Mouse (Mus musculus): ENCODE measurements at regions not wholly inside any gene's neighbourhood (a gene's known extent, or its start where the extent isn't known, plus 50 kb on each side); places are given as distances from the start of the nearest gene placed in this dataset.

GRCm38 (mm10) chr2:160456681-160457080 lies 89.8 kb upstream of the Mafb start:
- Histone ChIP-seq H3K9me3 (no peaks in the 10 kb centered on the region), H3K27ac (replicated peaks) (no peak overlapping the region), H3K4me3 (no peak overlapping the region), H3K36me3 (replicated peaks) (no peaks in the 10 kb centered on the region), H3K4me1 (peaks cover 8% of the 10 kb centered on the region), H3K27me3 (replicated peaks; ENCODE audit: low read depth, poor library complexity, severe bottlenecking) (no peaks in the 10 kb centered on the region; the same call in 1 of the 2 replicates)
- DNase-seq (ENCODE audit: low spot score): no peak
- WGBS: 85% methylated on average over 8 of the region's 8 CpGs

DNA sequence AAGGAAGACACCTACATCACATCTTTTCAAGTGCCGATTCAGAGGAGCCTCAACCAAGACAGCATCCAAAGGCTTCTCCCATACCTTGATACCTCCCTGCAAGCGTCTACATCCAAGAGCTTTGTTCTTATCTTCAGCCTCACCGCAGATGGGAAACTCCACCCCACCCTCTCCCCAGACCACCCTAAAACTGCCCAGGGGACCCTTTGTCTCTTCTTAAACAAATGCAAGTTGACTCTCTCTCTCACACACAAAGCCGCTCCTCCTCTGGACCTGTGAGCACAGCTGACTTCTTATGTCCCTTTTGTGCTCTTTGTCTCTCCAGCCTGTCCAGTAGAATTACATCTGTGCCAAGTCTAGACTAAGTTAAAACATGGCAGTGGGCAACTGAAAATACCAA lies 104.7 kb upstream of the Mafb start:
- H3K9me3 ChIP-seq: no peaks in the 10 kb centered on the region
- 77% methylated on average over 4 of the region's 4 CpGs for WGBS
- H3K27ac ChIP-seq (replicated peaks): no peak overlapping the region
- peaks cover 5% of the 10 kb centered on the region; the same call in 1 of the 2 replicates for H3K27me3 ChIP-seq (replicated peaks; ENCODE audit: low read depth, poor library complexity, severe bottlenecking)
- H3K36me3 ChIP-seq (replicated peaks): no peaks in the 10 kb centered on the region
- H3K4me1 ChIP-seq: peaks cover 13% of the 10 kb centered on the region
- no peak for DNase-seq (ENCODE audit: low spot score)
- no peak overlapping the region for H3K4me3 ChIP-seq

- Histone ChIP-seq H3K27ac (replicated peaks) (no peak overlapping the region), H3K36me3 (replicated peaks) (no peaks in the 10 kb centered on the region), H3K4me1 (peaks cover 32% of the 10 kb centered on the region), H3K4me3 (no peak overlapping the region), H3K27me3 (replicated peaks; ENCODE audit: low read depth, poor library complexity, severe bottlenecking) (0 out of 2 replicates have a peak, but pooled peaks cover 4% of the 10 kb centered on the region), H3K9me3 (no peaks in the 10 kb centered on the region)
- 87% methylated on average over 3 of the region's 3 CpGs for WGBS
- no peak for DNase-seq (ENCODE audit: low spot score)
Observed at GRCm38 (mm10) chr2:160476181-160476580, 109.3 kb upstream of the Mafb start.

DNA sequence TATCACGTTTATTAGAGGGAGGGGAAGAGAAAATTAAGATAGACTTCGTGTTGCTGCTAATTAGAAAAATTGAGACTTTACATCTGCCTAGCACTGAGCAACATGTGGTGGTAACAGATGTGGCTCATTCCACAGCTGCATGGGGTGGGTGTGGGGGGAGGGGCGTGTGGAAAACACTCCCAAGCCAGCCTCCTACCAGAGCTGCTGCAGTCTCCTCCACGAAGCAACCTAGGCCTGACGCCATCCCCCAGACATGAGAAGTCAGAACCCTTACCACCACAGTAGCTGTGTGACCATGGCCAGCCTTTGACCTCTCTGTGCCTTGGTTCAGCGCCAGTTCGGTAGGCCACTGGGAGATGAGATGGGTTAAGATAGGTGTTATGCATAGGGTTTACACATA lies 112.4 kb upstream of the Mafb start:
- Histone ChIP-seq H3K27ac (replicated peaks) (no peak overlapping the region), H3K27me3 (replicated peaks; ENCODE audit: low read depth, poor library complexity, severe bottlenecking) (0 out of 2 replicates have a peak, but pooled peaks cover 4% of the 10 kb centered on the region), H3K4me1 (peaks cover 22% of the 10 kb centered on the region), H3K36me3 (replicated peaks) (no peaks in the 10 kb centered on the region), H3K9me3 (no peaks in the 10 kb centered on the region), H3K4me3 (no peak overlapping the region)
- DNase-seq (ENCODE audit: low spot score): no peak
- 64% methylated on average over 7 of the region's 7 CpGs for WGBS

GRCm38 (mm10) chr2:160485097-160485496 lies 118.2 kb upstream of the Mafb start:
- 91% methylated on average over 5 of the region's 5 CpGs for WGBS
- H3K4me3 ChIP-seq: no peak overlapping the region
- no peaks in the 10 kb centered on the region for H3K27me3 ChIP-seq (replicated peaks; ENCODE audit: low read depth, poor library complexity, severe bottlenecking)
- no peak overlapping the region for H3K27ac ChIP-seq (replicated peaks)
- no peaks in the 10 kb centered on the region for H3K36me3 ChIP-seq (replicated peaks)
- peaks cover 5% of the 10 kb centered on the region; the same call in 1 of the 2 replicates for H3K4me1 ChIP-seq
- no peaks in the 10 kb centered on the region for H3K9me3 ChIP-seq
- no peak for DNase-seq (ENCODE audit: low spot score)

GRCm38 (mm10) chr2:160485515-160485914 lies 118.7 kb upstream of the Mafb start:
- no peak overlapping the region for H3K27ac ChIP-seq (replicated peaks)
- H3K36me3 ChIP-seq (replicated peaks): no peaks in the 10 kb centered on the region
- WGBS: 76% methylated on average over 5 of the region's 5 CpGs
- no peaks in the 10 kb centered on the region for H3K9me3 ChIP-seq
- no peak overlapping the region for H3K4me3 ChIP-seq
- H3K4me1 ChIP-seq: peaks cover 9% of the 10 kb centered on the region; the same call in 1 of the 2 replicates
- no peaks in the 10 kb centered on the region for H3K27me3 ChIP-seq (replicated peaks; ENCODE audit: low read depth, poor library complexity, severe bottlenecking)
- no peak for DNase-seq (ENCODE audit: low spot score)

- no peak for DNase-seq (ENCODE audit: low spot score)
- H3K27ac ChIP-seq (replicated peaks): no peak overlapping the region
- H3K4me1 ChIP-seq: peaks cover 19% of the 10 kb centered on the region
- H3K9me3 ChIP-seq: no peaks in the 10 kb centered on the region
- peaks cover 6% of the 10 kb centered on the region; the same call in 1 of the 2 replicates for H3K27me3 ChIP-seq (replicated peaks; ENCODE audit: low read depth, poor library complexity, severe bottlenecking)
- no peak overlapping the region for H3K4me3 ChIP-seq
- 48% methylated on average over 1 of the region's 1 CpGs for WGBS
- H3K36me3 ChIP-seq (replicated peaks): no peaks in the 10 kb centered on the region
Observed at GRCm38 (mm10) chr2:160499726-160500125, 132.9 kb upstream of the Mafb start.

GRCm38 (mm10) chr2:160502901-160503300 lies 136.0 kb upstream of the Mafb start:
- no peak for DNase-seq (ENCODE audit: low spot score)
- H3K4me1 ChIP-seq: peaks cover 25% of the 10 kb centered on the region

DNA sequence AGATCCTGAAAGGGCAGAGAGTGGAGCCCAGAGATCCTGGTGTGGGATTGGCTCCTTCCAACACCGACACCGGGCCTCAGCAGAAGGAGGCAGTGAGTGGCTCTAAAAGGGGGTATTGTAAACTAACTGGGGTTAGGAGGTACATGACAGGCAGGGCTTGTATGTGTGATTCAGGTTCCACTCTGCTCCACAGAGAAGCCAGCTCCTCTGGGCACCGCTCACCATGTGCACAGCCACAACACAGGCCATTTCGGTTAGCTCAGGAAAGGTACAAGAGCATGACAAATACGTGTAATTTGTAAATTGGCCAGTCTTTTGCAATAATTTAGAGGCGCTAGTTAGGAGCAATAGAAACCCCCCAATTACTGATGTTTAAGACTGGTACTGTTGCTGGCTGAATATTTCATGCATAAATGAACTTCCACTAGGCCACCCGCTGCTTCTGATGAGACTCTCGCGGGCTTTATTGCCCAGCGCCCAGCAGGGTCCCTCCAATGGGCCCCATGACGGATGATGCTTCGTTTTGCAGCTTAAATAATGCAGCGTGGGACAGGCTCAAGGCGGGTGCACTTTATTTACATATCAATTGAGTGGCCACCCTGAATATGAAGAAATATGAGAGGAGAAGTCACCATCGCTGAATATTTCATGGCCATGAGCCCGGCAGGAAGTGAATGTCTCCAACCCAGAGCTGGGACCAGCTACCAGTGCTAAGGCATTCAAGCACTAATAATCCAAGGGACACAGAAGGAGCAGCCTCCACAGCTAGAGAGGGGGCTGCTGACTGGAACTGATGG lies 136.9 kb upstream of the Mafb start:
- Histone ChIP-seq H3K4me1 (peaks cover 30% of the 10 kb centered on the region), H3K27ac (replicated peaks) (no peak overlapping the region), H3K36me3 (replicated peaks) (no peaks in the 10 kb centered on the region), H3K27me3 (replicated peaks; ENCODE audit: low read depth, poor library complexity, severe bottlenecking) (no peaks in the 10 kb centered on the region; the same call in 1 of the 2 replicates), H3K4me3 (no peak overlapping the region), H3K9me3 (no peaks in the 10 kb centered on the region)
- WGBS: 76% methylated on average over 16 of the region's 16 CpGs
- no peak for DNase-seq (ENCODE audit: low spot score)

More at GRCm38 (mm10) chr2:160502901-160503300, 136.0 kb upstream of the Mafb start:
- Histone ChIP-seq H3K36me3 (replicated peaks) (no peaks in the 10 kb centered on the region), H3K27me3 (replicated peaks; ENCODE audit: low read depth, poor library complexity, severe bottlenecking) (no peaks in the 10 kb centered on the region; the same call in 1 of the 2 replicates), H3K9me3 (no peaks in the 10 kb centered on the region), H3K27ac (replicated peaks) (no peak overlapping the region), H3K4me3 (no peak overlapping the region)
- 76% methylated on average over 2 of the region's 2 CpGs for WGBS

GRCm38 (mm10) chr2:160504394-160504657 lies 137.5 kb upstream of the Mafb start:
- Histone ChIP-seq H3K27ac (replicated peaks) (no peak overlapping the region), H3K36me3 (replicated peaks) (no peaks in the 10 kb centered on the region), H3K9me3 (no peaks in the 10 kb centered on the region), H3K4me1 (peaks cover 30% of the 10 kb centered on the region), H3K27me3 (replicated peaks; ENCODE audit: low read depth, poor library complexity, severe bottlenecking) (no peaks in the 10 kb centered on the region; the same call in 1 of the 2 replicates), H3K4me3 (no peak overlapping the region)
- 83% methylated on average over 4 of the region's 4 CpGs for WGBS
- no peak for DNase-seq (ENCODE audit: low spot score)

DNA sequence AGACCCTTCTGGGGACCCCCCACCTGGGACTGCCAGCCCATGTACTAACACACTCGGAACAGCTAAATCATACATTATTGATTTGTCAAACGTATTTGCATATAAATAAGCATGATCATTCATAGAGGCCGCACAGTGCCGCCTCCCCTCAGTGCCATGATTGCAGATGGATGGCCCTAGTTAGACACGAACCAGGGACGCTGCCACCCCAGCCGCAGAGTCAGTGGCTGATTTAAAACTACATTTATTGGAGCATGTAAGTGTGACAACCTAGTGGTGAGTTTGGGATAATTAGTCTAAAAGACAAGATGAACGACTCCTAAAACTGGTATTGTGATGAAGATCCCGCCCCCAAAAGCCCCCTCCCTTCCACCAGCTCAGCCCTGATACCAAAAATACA lies 138.3 kb upstream of the Top1 start:
- WGBS: 78% methylated on average over 9 of the region's 9 CpGs
- no peaks in the 10 kb centered on the region for H3K9me3 ChIP-seq
- no peak for DNase-seq (ENCODE audit: low spot score)
- no peaks in the 10 kb centered on the region; the same call in 1 of the 2 replicates for H3K27me3 ChIP-seq (replicated peaks; ENCODE audit: low read depth, poor library complexity, severe bottlenecking)
- H3K27ac ChIP-seq (replicated peaks): no peak overlapping the region
- H3K36me3 ChIP-seq (replicated peaks): no peaks in the 10 kb centered on the region
- peaks cover 36% of the 10 kb centered on the region for H3K4me1 ChIP-seq
- no peak overlapping the region for H3K4me3 ChIP-seq

DNA sequence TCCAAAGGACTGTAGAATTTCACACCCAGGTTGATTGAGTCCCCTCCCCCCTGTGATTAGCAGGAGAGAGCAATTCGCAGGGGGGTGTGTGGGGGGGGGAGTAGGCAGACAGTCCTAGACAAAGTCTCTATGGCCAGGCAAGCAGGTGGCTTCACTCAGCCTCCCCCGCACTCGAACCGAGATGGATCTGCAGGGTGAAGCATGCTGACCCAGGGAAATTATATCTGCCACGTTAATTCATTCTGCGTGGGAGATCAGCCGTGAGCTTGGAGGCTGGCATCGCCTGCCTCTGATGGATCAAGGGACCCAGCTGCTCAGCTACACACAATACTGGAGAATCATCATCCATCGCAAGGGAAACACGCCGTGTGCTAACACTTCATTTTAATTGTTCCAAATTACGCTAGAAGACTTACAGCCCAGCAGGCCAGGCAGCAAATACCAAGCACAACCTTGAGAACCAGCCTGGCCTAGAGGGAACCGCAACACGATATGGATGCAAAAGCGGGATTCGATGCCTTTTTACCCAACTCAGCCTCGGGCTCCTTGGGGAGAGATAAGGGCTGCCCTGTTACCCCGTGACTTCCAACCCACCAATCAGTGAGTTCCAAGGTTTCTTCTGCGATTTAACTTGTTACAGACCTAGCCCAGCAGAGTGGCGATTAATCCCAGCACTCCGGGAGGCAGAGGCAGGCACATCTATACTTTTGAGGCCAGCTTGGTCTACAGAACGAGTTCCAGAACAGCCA lies 137.7 kb upstream of the Top1 start:
- no peaks in the 10 kb centered on the region for H3K36me3 ChIP-seq (replicated peaks)
- no peak overlapping the region for H3K27ac ChIP-seq (replicated peaks)
- WGBS: 54% methylated on average over 22 of the region's 22 CpGs
- peak; percentile 29 for DNase-seq (ENCODE audit: low spot score)
- H3K4me3 ChIP-seq: no peak overlapping the region
- H3K27me3 ChIP-seq (replicated peaks; ENCODE audit: low read depth, poor library complexity, severe bottlenecking): no peaks in the 10 kb centered on the region
- peaks cover 32% of the 10 kb centered on the region for H3K4me1 ChIP-seq
- H3K9me3 ChIP-seq: no peaks in the 10 kb centered on the region

- WGBS: 92% methylated on average over 5 of the region's 5 CpGs
Observed at GRCm38 (mm10) chr2:160510159-160510558, 135.5 kb upstream of the Top1 start.

More at GRCm38 (mm10) chr2:160510159-160510558, 135.5 kb upstream of the Top1 start:
- Histone ChIP-seq H3K4me1 (peaks cover 23% of the 10 kb centered on the region), H3K27ac (replicated peaks) (no peak overlapping the region), H3K27me3 (replicated peaks; ENCODE audit: low read depth, poor library complexity, severe bottlenecking) (no peaks in the 10 kb centered on the region), H3K9me3 (no peaks in the 10 kb centered on the region), H3K4me3 (no peak overlapping the region), H3K36me3 (replicated peaks) (no peaks in the 10 kb centered on the region)
- no peak for DNase-seq (ENCODE audit: low spot score)
